Mouse (Mus musculus): ENCODE measurements around the gene Nipsnap3a.

DNA sequence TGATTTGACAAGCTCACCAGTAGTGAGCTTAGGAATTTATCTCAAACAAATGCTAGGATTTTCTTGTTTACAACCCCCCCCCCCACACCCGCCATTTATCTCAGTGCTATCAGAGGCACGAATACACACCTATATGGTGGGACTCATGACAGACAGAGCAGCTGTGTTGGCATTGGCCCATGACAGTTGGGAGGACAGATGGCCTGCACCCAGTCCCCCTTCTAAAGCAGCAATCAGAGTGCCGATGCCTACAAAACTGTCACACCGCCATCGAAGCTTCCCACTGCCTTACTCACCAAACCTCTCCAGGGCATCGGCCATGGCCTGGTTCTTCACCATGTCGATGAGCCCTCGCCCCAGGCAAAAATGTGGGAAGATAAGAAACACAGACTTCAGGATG, 54.7 kb downstream of the Nipsnap3a start:
- TF ChIP-seq CTCF (IDR thresholded peaks at IDR 0.05; ENCODE audit: borderline replicate concordance, insufficient read depth, low read depth, low read length) (no peak), POLR2A (IDR thresholded peaks at IDR 0.05; ENCODE audit: borderline replicate concordance, insufficient read depth, low read length) (no peak)

Data from cerebellum, adult 2 months (tissue).